Mouse (Mus musculus): Measurements from ENCODE around the gene Ptrh1. TPM values are rescaled to one million over a fixed set of nuclear protein-coding genes. Genes with fewer than 3 reads are reported as not detected.

Gene Ptrh1
- total RNA-seq, 2 experiments from 2014 or later, result 8.4 to 10.3 TPM

DNA sequence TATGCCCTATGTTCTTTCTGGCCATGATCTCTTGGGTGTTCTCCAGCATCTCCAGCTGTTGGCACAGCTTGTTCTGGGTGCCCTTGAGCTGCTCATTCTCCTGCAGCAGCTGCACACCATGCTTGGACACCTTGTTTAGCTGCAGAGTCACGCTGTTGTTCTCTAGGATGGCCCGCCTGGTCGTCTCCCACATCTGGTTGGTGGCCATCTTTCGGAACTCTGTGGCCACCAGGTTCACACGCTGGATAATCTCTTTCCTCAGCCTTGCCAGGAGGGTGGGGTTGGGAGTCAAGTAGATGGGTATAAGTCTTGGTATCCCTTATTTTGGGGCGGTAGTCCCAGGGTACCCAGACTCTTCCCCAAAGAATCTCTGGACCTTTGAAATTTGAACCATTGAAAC is 4.1 kb downstream of the Ptrh1 start:
- intact Hi-C loops (cut with DNase I), result loop anchor here (2.0 kb wide), 1 partner anchor 75 kb away; no protein-coding TSS in a partner anchor
- DNase-seq (ENCODE audit: extremely low spot score in 1 of 2, low spot score in 2 of 2), result no peak

DNA sequence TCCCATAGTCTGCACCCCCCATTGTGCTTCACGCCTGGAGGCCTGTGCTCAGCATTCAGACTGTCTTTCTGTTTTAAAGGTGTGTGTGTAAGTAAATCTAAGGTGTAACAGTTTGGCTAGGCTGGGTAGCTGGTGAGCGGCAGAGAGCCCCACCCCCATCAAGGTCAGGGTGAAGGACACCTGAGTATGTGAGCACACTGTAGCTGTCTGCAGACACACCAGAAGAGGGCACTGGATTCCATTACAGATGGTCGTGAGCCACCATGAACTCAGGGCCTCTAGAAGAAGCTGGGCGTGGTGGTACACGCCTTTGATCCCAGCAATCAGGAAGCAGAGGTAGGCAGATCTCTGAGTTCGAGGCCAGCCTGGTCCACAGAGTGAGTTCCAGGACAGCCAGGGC is 6.1 kb downstream of the Ptrh1 start:
- DNase-seq (ENCODE audit: extremely low spot score in 1 of 2, low spot score in 2 of 2), result no peak
- intact Hi-C loops (cut with DNase I), result no loop called here

DNA sequence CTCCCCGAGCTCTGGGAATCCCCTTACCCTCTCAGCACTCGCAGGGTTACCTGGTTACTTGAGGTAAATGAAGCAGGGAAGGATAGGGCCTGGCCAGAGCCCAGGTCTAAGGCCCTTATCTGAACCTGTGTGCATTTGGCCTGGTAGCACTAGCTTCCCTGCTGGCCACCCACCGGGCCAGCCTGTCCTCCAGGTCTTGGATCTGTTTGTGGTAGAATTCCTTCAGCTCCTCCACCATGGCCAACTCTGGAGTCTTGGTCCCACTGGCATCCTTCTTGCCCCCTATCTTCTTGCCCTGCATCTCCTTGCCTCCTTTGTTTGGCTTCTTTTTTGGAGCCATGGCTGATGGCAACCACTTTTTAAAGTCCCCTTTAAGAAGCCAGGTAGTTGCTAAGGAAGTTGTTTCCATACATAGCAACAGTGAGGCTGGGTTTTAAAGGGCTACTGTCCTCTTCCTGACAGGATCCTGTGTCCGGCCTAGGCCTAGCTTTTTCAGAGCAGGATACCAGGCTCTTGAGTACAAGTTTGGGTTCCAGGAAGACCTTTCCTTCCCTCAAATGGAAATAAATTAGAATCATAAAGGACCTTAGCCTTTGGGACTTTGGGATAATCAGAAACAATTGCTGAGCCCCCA is 8.6 kb downstream of the Ptrh1 start, which contains the start of gene Cfap157:
Gene Cfap157, minus strand, starts transcription at position 381 of the 634 bp plus-strand sequence.
- intact Hi-C loops (cut with DNase I), result no loop called here
- no peak for DNase-seq (ENCODE audit: extremely low spot score in 1 of 2, low spot score in 2 of 2)

DNA sequence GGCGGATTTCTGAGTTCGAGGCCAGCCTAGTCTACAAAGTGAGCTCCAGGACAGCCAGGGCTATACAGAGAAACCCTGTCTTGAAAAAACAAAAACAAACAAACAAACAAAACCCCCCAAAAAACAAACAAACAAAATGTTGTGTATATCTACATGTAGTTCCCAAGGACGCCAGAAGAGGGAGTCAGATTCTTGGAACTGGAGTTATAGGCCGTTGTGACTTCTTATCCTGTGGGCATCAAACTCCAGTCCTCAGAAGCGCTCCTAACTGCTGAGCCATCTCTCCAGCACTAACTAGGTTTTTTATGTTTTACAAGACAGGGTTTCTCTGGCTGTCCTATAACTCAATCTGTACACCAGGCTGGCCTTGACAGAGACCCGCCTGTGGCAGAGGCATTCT is 11.6 kb downstream of the Ptrh1 start:
- intact Hi-C loops (cut with DNase I), result no loop called here
- no peak for DNase-seq (ENCODE audit: extremely low spot score in 1 of 2, low spot score in 2 of 2)

DNA sequence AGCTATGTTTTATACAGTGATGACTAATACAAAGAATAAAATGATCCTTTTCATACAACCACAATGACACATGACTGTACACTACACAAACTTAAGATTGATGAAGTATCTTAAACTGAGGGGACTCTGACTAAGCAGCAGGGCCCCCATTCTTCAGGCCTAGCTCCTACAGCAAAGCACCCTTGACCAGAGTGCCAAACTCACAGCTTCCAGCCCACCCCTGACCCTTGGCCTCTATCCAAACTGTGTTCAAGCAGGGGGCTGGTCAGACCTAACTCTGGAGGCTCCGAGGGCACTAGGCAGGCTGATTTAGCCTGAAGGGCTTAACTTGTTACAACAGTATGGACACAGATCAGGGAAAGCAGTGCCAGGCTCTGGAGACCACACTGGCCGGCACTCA is 13.0 kb downstream of the Ptrh1 start:
- intact Hi-C loops (cut with DNase I), result no loop called here
- no peak for DNase-seq (ENCODE audit: extremely low spot score in 1 of 2, low spot score in 2 of 2)

DNA sequence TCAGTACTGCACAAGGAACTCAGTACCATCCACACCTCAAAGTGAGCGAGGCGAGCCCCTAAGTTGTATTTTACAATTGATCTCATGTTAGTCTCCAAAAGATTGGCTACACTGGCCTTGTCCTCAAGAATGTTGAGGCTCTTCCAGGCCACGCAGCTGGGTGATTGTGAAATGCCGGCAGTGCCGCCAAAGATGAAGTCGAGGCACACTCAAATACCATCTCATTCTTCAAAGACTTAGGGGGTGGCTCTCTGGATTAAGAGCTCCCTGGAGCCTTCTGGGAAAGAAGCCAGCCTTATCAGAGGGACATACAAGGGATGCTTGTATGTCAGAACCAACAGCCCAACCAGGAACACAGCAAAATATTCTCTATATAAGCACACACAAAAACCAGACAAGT is 15.7 kb downstream of the Ptrh1 start:
- intact Hi-C loops (cut with DNase I), result no loop called here
- no peak for DNase-seq (ENCODE audit: extremely low spot score in 1 of 2, low spot score in 2 of 2)

DNA sequence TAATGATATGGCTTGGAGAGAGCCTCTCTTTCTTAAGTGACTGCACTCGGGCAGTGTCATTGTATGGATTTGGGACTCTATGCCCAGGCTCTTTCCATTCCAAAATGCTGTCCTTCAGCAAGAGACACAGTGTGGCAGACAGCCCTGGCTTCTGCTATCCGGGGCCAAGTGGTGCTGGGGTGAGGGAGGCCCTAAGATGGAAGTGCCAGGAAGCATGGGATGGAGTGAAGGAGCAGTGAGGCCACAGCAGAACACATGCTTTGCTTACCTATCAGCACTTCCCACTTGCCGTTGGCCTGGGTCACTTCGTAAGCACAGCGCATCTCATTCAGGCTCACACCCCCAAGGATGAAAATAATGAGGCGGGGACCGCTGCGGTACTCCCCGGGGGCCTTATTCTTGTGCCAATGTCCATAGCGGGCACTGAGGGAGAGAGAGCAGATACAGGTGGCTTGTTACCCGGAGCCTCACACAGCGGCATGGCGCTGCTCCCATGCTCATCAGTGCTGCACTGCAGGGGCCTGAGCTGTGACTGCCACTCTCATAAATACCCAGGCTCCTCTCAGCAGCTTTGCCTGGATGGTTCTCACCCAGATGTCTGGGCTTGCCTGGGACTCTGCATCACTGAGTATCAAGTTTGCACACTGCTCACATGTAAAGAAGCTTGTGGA is 20.3 kb downstream of the Ptrh1 start:
- intact Hi-C loops (cut with DNase I), result no loop called here
- DNase-seq (ENCODE audit: extremely low spot score in 1 of 2, low spot score in 2 of 2), result no peak

DNA sequence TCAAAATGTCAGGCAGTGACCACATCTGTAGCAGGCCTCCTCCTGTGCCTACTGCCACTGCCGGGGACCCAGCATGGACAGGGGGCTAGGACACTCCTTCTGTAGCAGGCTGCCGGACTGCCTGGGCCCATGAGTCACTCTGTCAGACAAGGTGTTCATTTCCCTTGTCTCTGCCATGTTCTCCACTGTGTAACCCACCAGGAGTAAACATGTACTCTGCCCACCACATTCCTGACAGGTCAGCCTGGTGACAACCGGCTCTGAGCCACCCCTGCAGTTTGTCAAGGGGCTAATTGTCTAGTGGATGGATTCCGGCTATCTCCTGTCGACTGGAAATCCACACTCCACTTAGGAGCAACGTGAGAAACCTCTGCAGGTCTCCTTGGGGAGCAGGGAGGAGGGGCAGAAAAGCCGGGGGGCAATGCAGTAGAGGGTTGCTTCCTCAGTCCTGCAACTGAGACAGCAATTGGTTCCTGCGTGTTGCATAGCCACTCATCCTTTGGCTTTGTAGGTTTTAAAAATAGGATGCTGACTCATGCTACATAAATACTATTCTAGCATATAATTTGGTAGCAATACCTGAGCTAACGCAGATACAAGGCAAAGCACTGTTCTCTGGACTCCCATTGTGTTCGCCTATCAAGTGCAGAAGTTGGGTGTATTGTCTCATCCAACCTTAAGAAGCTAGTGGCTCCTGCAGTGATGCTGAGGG is 22.8 kb downstream of the Ptrh1 start:
- no peak for DNase-seq (ENCODE audit: extremely low spot score in 1 of 2, low spot score in 2 of 2)
- intact Hi-C loops (cut with DNase I), result no loop called here

DNA sequence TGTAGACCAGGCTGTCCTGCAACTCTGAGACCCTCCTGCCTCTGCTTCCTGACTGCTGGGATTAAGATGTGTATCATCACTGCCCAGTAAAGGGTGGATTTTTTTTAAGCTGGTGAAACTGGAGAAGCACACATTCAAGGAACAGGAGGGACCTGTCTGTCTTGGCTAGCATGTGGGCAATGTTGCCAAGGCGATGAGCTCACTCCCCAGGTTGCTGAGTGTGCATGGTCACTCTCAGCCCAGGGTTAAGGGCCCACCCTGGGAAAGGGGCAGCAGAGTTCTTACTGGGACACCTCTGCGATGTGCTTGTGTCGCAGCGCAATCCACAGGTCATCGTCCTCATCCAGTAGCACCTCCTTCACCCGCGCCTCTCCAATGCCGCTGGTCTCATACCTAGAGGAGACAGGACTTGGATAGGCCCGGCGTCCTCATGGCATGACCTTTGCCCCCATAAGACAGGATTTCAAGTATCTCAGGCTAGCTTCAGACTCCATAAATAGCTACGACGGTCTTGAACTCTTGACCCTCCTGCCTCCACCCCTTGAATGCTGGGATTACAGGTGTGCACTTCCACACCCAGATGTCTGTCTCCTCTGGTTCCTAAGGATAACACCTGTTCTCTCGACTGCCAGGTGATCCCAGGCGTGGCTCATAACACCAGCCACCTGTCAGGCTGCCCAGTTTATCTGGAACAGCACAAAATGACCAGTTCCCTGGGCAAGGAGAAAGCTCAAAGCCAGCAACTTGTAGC is 33.4 kb downstream of the Ptrh1 start:
- no peak for DNase-seq (ENCODE audit: extremely low spot score in 1 of 2, low spot score in 2 of 2)
- intact Hi-C loops (cut with DNase I), result no loop called here

DNA sequence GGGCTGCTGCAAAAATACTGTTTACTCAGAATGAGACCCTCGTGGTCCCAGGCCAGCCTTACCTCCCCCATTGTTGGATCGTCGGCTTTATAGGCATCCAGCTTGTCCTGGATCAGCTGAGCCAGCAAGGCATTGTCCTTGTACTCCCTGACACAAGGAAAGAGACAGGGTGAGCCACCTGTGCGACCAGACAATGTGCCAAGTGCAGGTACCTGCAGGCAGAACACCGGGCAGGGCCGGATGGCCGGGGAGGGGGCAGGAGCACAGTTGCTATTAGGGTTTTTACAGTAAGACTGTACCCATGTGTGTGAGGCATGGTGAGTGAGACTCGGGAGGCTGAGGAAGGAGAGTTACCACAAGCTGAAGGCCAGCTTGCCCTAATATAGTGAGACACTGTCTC is 36.4 kb downstream of the Ptrh1 start:
- DNase-seq (ENCODE audit: extremely low spot score in 1 of 2, low spot score in 2 of 2), result no peak
- intact Hi-C loops (cut with DNase I), result no loop called here

DNA sequence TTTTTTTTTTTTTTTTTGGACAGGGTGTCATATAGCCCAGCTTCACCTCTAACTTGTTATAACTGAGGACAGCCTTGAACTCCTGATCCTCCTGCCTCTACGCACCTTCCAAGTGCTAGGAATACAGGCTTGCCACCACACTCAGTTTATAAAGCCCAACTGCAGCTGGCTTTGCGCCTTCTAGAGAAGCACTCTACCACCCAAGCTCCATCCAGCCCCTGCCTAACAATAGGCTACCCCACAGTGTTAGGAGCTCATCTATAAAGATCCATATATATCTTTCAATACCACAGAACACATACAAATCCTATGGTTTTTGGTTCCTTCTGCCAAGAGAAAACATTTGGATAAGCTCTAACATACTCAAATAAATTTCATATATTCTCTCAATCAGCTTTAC is 40.9 kb downstream of the Ptrh1 start:
- no peak for DNase-seq (ENCODE audit: extremely low spot score in 1 of 2, low spot score in 2 of 2)
- intact Hi-C loops (cut with DNase I), result no loop called here

DNA sequence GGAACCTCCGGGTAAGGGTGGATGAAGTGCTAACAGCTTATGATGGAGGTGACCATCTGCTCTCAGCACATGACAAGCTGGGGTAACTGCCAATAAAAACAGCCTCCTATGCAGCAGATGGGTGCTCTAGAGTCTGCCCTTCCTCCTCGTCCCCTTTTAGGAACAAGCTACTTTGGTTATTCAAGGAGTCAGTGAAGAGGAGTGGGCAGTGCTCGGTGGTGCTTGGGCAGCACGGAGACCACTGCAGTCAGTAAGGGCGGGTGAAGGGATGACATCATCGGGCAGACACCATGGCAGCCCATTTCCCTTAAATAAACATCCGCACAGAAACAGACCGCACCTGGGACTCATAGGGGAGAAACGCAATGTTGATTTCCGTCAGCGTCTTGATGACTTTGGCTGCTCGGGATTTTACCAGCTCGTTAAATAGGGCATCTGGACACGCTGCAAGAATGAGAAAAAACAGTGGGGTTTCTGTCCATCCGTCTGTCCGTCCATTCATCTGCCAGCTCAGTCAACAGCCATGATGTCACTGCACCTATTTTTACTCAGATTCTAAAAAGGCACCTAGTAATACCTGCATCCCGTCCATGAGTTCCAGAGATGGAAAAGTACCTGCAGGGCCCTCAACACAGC is 41.5 kb downstream of the Ptrh1 start:
- intact Hi-C loops (cut with DNase I), result no loop called here

DNA sequence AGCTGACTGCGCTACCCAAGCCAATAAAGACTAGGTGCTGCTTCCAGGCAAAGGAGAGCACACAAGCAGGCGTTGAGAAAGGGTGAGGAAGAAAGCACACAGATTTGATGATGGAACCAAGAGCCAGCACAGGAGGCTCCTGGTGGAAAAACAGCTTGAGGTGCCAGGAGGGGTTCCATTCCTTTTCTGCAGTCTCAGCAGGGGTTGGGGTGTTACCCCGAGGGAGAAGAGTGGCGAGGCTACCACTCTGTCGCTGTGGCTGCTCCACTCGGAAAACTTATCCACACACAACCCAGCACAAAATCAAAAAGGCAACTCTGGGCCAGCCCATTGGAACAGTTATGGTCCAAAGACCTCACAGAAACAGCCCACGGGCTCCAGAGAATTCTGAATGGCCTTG is 42.0 kb downstream of the Ptrh1 start:
- no peak for DNase-seq (ENCODE audit: extremely low spot score in 1 of 2, low spot score in 2 of 2)
- intact Hi-C loops (cut with DNase I), result no loop called here

More for the DNA sequence above, 41.5 kb downstream of the Ptrh1 start:
- DNase-seq (ENCODE audit: extremely low spot score in 1 of 2, low spot score in 2 of 2), result peak; percentile 48 to 62

DNA sequence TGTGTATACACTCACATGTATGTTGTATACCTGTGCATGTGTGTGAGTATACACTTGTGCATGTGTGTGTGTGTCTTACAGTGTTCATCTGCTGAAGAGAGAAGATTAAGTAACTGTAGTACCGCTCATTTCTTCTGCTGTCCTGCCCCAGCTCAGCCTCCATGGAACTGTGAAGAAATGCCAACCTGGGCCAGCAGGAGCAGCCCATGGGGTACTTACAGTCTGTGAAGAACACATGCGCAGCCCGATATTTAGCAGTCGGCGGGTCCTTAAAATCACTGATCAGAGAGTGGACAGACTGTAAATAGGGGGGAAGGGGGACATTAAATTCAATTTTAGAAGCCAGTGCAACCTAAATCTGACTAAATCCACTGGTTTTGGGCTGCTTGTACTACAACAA is 42.6 kb downstream of the Ptrh1 start:
- intact Hi-C loops (cut with DNase I), result no loop called here
- DNase-seq (ENCODE audit: extremely low spot score in 1 of 2, low spot score in 2 of 2), result no peak

DNA sequence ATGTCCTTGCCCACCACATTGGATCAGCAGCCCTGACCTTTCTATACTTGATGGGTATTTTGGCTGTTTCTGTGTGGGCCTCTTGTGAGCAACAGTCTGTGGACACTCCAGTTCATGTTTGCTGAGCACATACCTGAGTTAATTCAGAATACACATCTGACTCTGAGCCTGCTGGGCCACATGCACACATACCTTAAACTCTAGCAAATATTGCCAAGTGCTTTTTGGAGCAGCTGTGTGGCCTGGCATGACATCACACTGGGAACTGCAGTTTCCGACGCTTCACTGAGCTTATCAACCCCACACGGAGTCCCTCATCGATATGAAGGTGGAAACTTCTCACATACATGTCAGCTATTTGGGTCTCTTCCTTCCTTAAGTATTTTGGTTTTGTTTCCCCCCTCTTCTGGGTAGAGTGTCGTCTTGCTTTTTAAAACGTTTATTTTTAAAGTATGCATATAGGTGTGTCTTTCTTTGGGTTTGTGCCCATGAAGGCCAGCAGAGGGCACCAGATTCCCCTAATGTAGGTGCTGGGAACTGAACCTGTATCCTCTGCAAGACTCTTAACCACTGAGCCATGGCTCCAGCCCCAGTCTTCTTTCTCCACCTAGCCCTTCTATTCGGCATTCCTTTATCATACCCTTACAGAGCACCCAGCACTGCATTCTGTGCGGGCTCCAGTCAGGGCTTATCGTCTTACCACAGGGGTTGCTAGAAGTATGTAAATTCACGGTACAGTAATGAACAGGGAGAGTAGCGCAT is 45.6 kb downstream of the Ptrh1 start:
- intact Hi-C loops (cut with DNase I), result loop anchor here (1.0 kb wide), 1 partner anchor 33 kb away; no protein-coding TSS in a partner anchor
- no peak for DNase-seq (ENCODE audit: extremely low spot score in 1 of 2, low spot score in 2 of 2)

DNA sequence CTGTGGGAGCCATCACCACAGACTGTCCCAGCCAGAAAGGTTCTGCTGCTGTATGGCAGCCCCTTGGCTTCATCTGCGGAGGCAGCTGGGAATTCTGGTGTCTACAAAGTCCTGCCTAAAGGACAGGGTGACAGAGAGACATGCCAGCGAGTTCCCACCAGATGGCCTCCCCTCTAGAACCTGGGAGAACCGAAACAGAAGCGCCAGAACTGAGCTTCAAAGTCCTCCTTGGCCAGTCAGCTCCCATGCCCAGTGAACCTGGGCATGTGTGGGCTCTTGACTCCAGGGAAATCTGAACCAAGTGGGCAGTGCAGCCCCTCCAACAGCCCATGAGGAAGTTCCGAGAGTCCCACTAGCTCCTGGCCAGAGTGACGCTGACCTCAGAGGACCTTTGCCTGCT is 47.1 kb downstream of the Ptrh1 start:
- intact Hi-C loops (cut with DNase I), result no loop called here
- DNase-seq (ENCODE audit: extremely low spot score in 1 of 2, low spot score in 2 of 2), result no peak

DNA sequence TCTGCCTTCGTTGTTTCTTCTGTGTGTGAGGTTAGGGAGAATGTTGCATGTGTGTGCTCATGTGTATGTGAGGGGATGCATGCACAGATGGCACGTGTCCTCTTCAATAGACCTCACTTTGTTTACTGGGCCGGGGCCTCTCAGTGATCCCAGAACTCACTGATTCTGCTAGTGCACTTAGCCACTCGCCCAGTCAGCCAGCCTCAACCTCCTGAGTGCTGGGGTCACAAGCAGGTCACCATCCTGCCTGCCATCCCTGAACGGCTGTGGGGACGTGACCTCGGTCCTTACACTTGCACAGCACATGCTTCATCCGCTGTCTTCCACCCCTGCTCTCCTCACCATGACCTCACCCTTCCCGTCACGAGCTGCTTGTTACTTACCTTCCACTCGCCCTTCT is 47.6 kb downstream of the Ptrh1 start:
- intact Hi-C loops (cut with DNase I), result no loop called here

DNA sequence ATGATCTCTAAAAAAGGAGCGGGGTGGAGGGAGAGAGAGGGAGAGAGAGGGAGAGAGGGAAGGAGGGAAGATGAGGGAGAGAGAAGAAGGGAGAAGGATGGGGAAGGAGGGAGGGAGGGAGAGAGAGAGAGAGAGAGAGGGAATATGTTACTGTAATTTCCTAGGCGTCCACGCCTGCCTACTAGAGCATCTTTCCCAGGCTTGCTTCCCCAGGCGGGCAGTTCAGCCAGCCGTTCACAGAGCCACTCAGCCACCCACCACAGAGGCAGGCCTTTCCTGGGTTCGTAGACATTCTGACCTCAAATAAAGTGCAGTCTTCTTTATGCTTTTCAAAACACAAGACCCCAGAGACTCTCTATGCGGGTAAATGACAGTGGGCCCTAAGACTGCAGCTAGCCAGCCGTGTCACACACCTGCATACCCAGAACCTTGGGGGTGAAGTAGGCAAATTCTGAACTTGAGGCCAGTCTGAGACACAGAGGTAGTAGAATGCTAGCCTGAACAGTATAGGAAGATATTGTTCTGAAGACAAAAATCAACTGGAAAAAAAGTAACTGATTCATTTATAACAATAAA is 48.1 kb downstream of the Ptrh1 start:
- no peak for DNase-seq (ENCODE audit: extremely low spot score in 1 of 2, low spot score in 2 of 2)
- intact Hi-C loops (cut with DNase I), result no loop called here

More for the DNA sequence above, 47.6 kb downstream of the Ptrh1 start:
- DNase-seq (ENCODE audit: extremely low spot score in 1 of 2, low spot score in 2 of 2), result no peak
